Mouse (Mus musculus) heart, postnatal 10 days (tissue): ENCODE data around the gene Bbs4. TPM values are rescaled to one million over a fixed set of nuclear protein-coding genes. Genes with fewer than 3 reads are reported as not detected.

Experiments
- total RNA-seq, 2 experiments: library from RNA; stranded (reverse); gene quantifications; 2 replicates each; pipeline ENCODE4 v1.2.3; 2021

Bbs4 gene
- total RNA-seq, 2 experiments from 2014 or later: 2.8 to 3.5 TPM

Other genes starting within 250 kb of the Bbs4 start
- 10 to 100 TPM; 11.3 to 12.6 TPM for gene Adpgk, start 62.0 kb downstream of the Bbs4 start, total RNA-seq
- 10 to 100 TPM; 83.9 to 90.7 TPM for gene Arih1, start 133.1 kb upstream of the Bbs4 start, total RNA-seq
- 10 to 100 TPM; 33.1 to 38.1 TPM for gene Hexa, start 186.0 kb upstream of the Bbs4 start, total RNA-seq
- under 1 TPM; 0.22 to 0.31 TPM for gene Tmem202, start 186.3 kb upstream of the Bbs4 start, total RNA-seq
- gene Celf6, start 224.4 kb upstream of the Bbs4 start, total RNA-seq: not detected